Mouse (Mus musculus) retina, postnatal 1 day (tissue): ENCODE data around the gene Troap.
A peak's percentile ranks its signal among the peaks of the same experiment; 100 is the strongest.

Source experiments
- DNase-seq: peaks from one replicate; pipeline ENCODE4 v3.0.0-alpha.2; 2012

The Troap gene

GRCm38 (mm10) chr15:99074019-99074599, at the start of gene Troap:
Gene Troap (plus strand): TSS chr15:99074575.
- DNase-seq = no peak

- DNase-seq = peak; percentile 89
Measured at GRCm38 (mm10) chr15:99024668-99025314, 49.6 kb upstream of the Troap start.

GRCm38 (mm10) chr15:99025414-99025813, 49.0 kb upstream of the Troap start:
- DNase-seq = no peak

GRCm38 (mm10) chr15:99026259-99026658, 48.1 kb upstream of the Troap start:
- DNase-seq = peak; percentile 73

- no peak for DNase-seq
Measured at GRCm38 (mm10) chr15:99027116-99027515, 47.3 kb upstream of the Troap start.

GRCm38 (mm10) chr15:99028874-99029458, 45.4 kb upstream of the Troap start:
- peak; percentile 34 for DNase-seq

GRCm38 (mm10) chr15:99029619-99030584, 44.5 kb upstream of the Troap start, which contains the start of gene Tuba1c:
Gene Tuba1c (plus strand): TSS chr15:99029891.
- DNase-seq = peak; percentile 92

- no peak for DNase-seq
Measured at GRCm38 (mm10) chr15:99030585-99031387, 43.6 kb upstream of the Troap start.

- DNase-seq = no peak
Measured at GRCm38 (mm10) chr15:99031388-99031675, 43.0 kb upstream of the Troap start.

- DNase-seq = no peak
Measured at GRCm38 (mm10) chr15:99032041-99032725, 42.2 kb upstream of the Troap start.

GRCm38 (mm10) chr15:99032726-99033250, 41.6 kb upstream of the Troap start:
- no peak for DNase-seq

- no peak for DNase-seq
Measured at GRCm38 (mm10) chr15:99033498-99034270, 40.7 kb upstream of the Troap start.

- DNase-seq = peak; percentile 23
Measured at GRCm38 (mm10) chr15:99035431-99035830, 38.9 kb upstream of the Troap start.

GRCm38 (mm10) chr15:99036249-99036905, 38.0 kb upstream of the Troap start:
- DNase-seq = no peak

GRCm38 (mm10) chr15:99038025-99038424, 36.4 kb upstream of the Troap start:
- no peak for DNase-seq

GRCm38 (mm10) chr15:99038797-99039196, 35.6 kb upstream of the Troap start:
- DNase-seq = no peak

- no peak for DNase-seq
Measured at GRCm38 (mm10) chr15:99039306-99039705, 35.1 kb upstream of the Troap start.

- DNase-seq = peak; percentile 23
Measured at GRCm38 (mm10) chr15:99039996-99040919, 34.1 kb upstream of the Troap start.
